Mouse (Mus musculus) liver, adult 2 months (tissue): ENCODE data around the gene Rnf26. TPM values are rescaled to one million over a fixed set of nuclear protein-coding genes. Genes with fewer than 3 reads are reported as not detected.

Source experiments
- DNase-seq: peaks from one replicate; pipeline ENCODE4 v3.0.0-alpha.2; 2011; ENCODE audit warnings: low read depth, low spot score; ENCODE audit errors: extremely low read depth
- H3K27ac ChIP-seq: fragments of 200-500 bp; replicated peaks from 2 replicates; pipeline ENCODE4 v1.5.1; 2012; ENCODE audit warnings: low read depth, mild to moderate bottlenecking, control low read depth, inconsistent platforms, low read length; ENCODE audit not compliant: insufficient read depth
- H3K27me3 ChIP-seq: fragments of 200-500 bp; 2 replicates; pipeline ENCODE4 v1.6.1; 2012; ENCODE audit warnings: mild to moderate bottlenecking, moderate library complexity, low read length, inconsistent platforms; ENCODE audit not compliant: control insufficient read depth, insufficient read depth
- H3K36me3 ChIP-seq: fragments of 200-500 bp; 2 replicates; pipeline ENCODE4 v1.6.1; 2012; ENCODE audit warnings: low read length, inconsistent platforms; ENCODE audit not compliant: control insufficient read depth, insufficient read depth
- H3K4me1 ChIP-seq: fragments of 200-500 bp; 2 replicates; pipeline ENCODE4 v1.6.1; 2011; ENCODE audit warnings: low read length; ENCODE audit not compliant: control insufficient read depth, insufficient read depth
- H3K4me3 ChIP-seq: fragments of 200-500 bp; 2 replicates; pipeline ENCODE4 v1.5.1; 2011; ENCODE audit warnings: low read depth, mild to moderate bottlenecking, control low read depth, low read length, moderate library complexity; ENCODE audit not compliant: insufficient read depth
- H3K79me2 ChIP-seq: fragments of 200-500 bp; 2 replicates; pipeline ENCODE4 v1.6.1; 2012; ENCODE audit warnings: inconsistent platforms, mild to moderate bottlenecking, low read length, moderate library complexity; ENCODE audit not compliant: control insufficient read depth, insufficient read depth
- H3K9ac ChIP-seq: fragments of 200-500 bp; 2 replicates; pipeline ENCODE4 v1.6.1; 2012; ENCODE audit warnings: low read depth, mild to moderate bottlenecking, control low read depth, inconsistent platforms, low read length
- CTCF ChIP-seq: fragments of 200-500 bp; IDR thresholded peaks from 2 replicates; pipeline ENCODE4 v1.5.1; 2011; ENCODE audit warnings: low read depth, low read length, control low read depth
- POLR2A ChIP-seq: fragments of 200-500 bp; IDR thresholded peaks from 2 replicates; pipeline ENCODE4 v1.6.1; 2011; ENCODE audit warnings: low read length, control low read depth; ENCODE audit not compliant: insufficient read depth; ENCODE audit errors: extremely low read depth
- WGBS: fragments of 180-500 bp; shearing (Covaris S2); methylation state at CpG from one replicate; pipeline ENCODE4 v1.1.7; 2018; 5-methylcytosine and 5-hydroxymethylcytosine counted together
- polyA plus RNA-seq: library from polyadenylated mRNA; depleted of rRNA; stranded (reverse); fragments of >200 nt; gene quantifications from 2 replicates; pipeline ENCODE4 v1.2.3, GENCODE M21; 2012
- total RNA-seq: library from RNA; depleted of rRNA; stranded (reverse); fragments of >200 nt; gene quantifications from 2 replicates; pipeline ENCODE4 v1.2.3, GENCODE M21; 2014

Gene Rnf26
- total and polyA plus RNA-seq, 2 experiments, result 3.1 to 19.0 TPM

GRCm38 (mm10) chr9:44093612-44094503 lies 19.5 kb downstream of the Rnf26 start:
- H3K4me1 ChIP-seq, result no peaks in the 10 kb centered on the region
- H3K9ac ChIP-seq, result no peak overlapping the region
- TF ChIP-seq POLR2A (no peak), CTCF (peak; percentile 92)
- no peak overlapping the region for H3K4me3 ChIP-seq
- 68% methylated on average over 24 of the region's 24 CpGs for WGBS
- H3K27ac ChIP-seq, result no peak overlapping the region
- peaks cover 32% of the 10 kb centered on the region for H3K36me3 ChIP-seq
- no peaks in the 10 kb centered on the region for H3K27me3 ChIP-seq
- peak; percentile 35 for DNase-seq
- no peaks in the 10 kb centered on the region for H3K79me2 ChIP-seq

GRCm38 (mm10) chr9:44088877-44089608 lies 24.3 kb downstream of the Rnf26 start:
- H3K79me2 ChIP-seq, result peaks cover 6% of the 10 kb centered on the region; the same call in 1 of the 2 replicates
- 68% methylated on average over 12 of the region's 12 CpGs for WGBS
- no peaks in the 10 kb centered on the region for H3K27me3 ChIP-seq
- no peak overlapping the region for H3K27ac ChIP-seq
- no peak overlapping the region for H3K4me3 ChIP-seq
- peaks cover 27% of the 10 kb centered on the region; the same call in 1 of the 2 replicates for H3K36me3 ChIP-seq
- H3K9ac ChIP-seq, result no peak overlapping the region
- DNase-seq, result peak; percentile 24
- H3K4me1 ChIP-seq, result peaks cover 14% of the 10 kb centered on the region
- no peak for TF ChIP-seq CTCF
- no peak for TF ChIP-seq POLR2A

- Histone ChIP-seq H3K9ac (peak overlapping the region; percentile 9), H3K27ac (no peak overlapping the region; the same call in 1 of the 2 replicates), H3K4me3 (peak overlapping the region; percentile 9), H3K27me3 (no peaks in the 10 kb centered on the region), H3K4me1 (peaks cover 19% of the 10 kb centered on the region), H3K36me3 (peaks cover 20% of the 10 kb centered on the region; the same call in 1 of the 2 replicates), H3K79me2 (peaks cover 6% of the 10 kb centered on the region; the same call in 1 of the 2 replicates)
- 19% methylated on average over 15 of the region's 15 CpGs for WGBS
- DNase-seq, result peak; percentile 66
- TF ChIP-seq POLR2A (no peak), CTCF (peak; percentile 2; the same call in 1 of the 2 replicates)
Measured at GRCm38 (mm10) chr9:44087761-44088455, 25.4 kb downstream of the Rnf26 start.

GRCm38 (mm10) chr9:44086960-44087359 lies 26.4 kb downstream of the Rnf26 start:
- Histone ChIP-seq H3K79me2 (peaks cover 6% of the 10 kb centered on the region; the same call in 1 of the 2 replicates), H3K4me3 (peak overlapping the region; percentile 15), H3K27me3 (no peaks in the 10 kb centered on the region), H3K4me1 (peaks cover 19% of the 10 kb centered on the region), H3K9ac (no peak overlapping the region), H3K36me3 (peaks cover 12% of the 10 kb centered on the region; the same call in 1 of the 2 replicates), H3K27ac (no peak overlapping the region)
- WGBS, result 74% methylated on average over 10 of the region's 10 CpGs
- TF ChIP-seq POLR2A (no peak), CTCF (no peak)
- DNase-seq, result peak; percentile 40
